In genomic region chr2:101905534-101906378, GRCm38 (mm10) we compare ENCODE assay signal across 8 mouse cellular contexts. TPM values are rescaled to one million over a fixed set of nuclear protein-coding genes. Genes with fewer than 3 reads are reported as not detected.
DNase-seq lines count a peak whose midpoint lies in the region; ATAC-seq lines count a peak whose summit lies in the region.

No protein-coding gene starts in this region.

- DNase-seq in 3134 (ENCODE audit: extremely low read depth, insufficient read length, low spot score): peak; percentile 24
- peak; percentile 77 for DNase-seq in adrenal gland, postnatal 25 days
- peak; percentile 33 to 56 for DNase-seq in heart, adult 9 months (ENCODE audit: low spot score in 2 of 2)
- DNase-seq in kidney, adult 9 months: peak; percentile 89
- peak; percentile 39 to 78 for DNase-seq in spleen, postnatal 10 days (ENCODE audit: low spot score in 2 of 2)

- WGBS in embryonic facial prominence, embryonic 13.5 days: 21% methylated on average over 21 of the region's 21 CpGs
- WGBS in limb, embryonic 13.5 days: 24% methylated on average over 21 of the region's 21 CpGs
- WGBS in midbrain, embryonic 16.5 days: 11% methylated on average over 21 of the region's 21 CpGs

- peak overlapping the region; percentile 57 for H3K4me2 ChIP-seq in embryonic facial prominence, embryonic 13.5 days
- H3K4me2 ChIP-seq in limb, embryonic 13.5 days (replicated peaks): peak overlapping the region; percentile 55
- H3K4me2 ChIP-seq in midbrain, embryonic 16.5 days (ENCODE audit: low read length): peak overlapping the region; percentile 44

- H3K27me3 ChIP-seq in embryonic facial prominence, embryonic 13.5 days: no peaks in the 10 kb centered on the region
- H3K27me3 ChIP-seq in limb, embryonic 13.5 days: no peaks in the 10 kb centered on the region
- no peaks in the 10 kb centered on the region for H3K27me3 ChIP-seq in midbrain, embryonic 16.5 days (ENCODE audit: control insufficient read depth, insufficient read depth, low read depth, low read length)

- no peaks in the 10 kb centered on the region for H3K9me3 ChIP-seq in embryonic facial prominence, embryonic 13.5 days
- H3K9me3 ChIP-seq in limb, embryonic 13.5 days: no peaks in the 10 kb centered on the region
- H3K9me3 ChIP-seq in midbrain, embryonic 16.5 days (replicated peaks; ENCODE audit: control insufficient read depth, low read length, poor library complexity, severe bottlenecking): no peaks in the 10 kb centered on the region

- H3K9ac ChIP-seq in embryonic facial prominence, embryonic 13.5 days: peak overlapping the region; percentile 63
- H3K9ac ChIP-seq in limb, embryonic 13.5 days: peak overlapping the region; percentile 40; the same call in 1 of the 2 replicates
- H3K9ac ChIP-seq in midbrain, embryonic 16.5 days (ENCODE audit: low read depth, low read length): peak overlapping the region; percentile 49

- ATAC-seq in embryonic facial prominence, embryonic 13.5 days (ENCODE audit: insufficient number of reproducible peaks, insufficient read depth, low FRiP score, low TSS enrichment, low read depth): peak; percentile 27; the same call in 1 of the 2 replicates
- peak; percentile 71 for ATAC-seq in limb, embryonic 13.5 days (ENCODE audit: low FRiP score, low read depth)
- ATAC-seq in midbrain, embryonic 16.5 days: peak; percentile 85

- 0 out of 2 replicates have a peak, but pooled peaks cover 11% of the 10 kb centered on the region for H3K4me1 ChIP-seq in embryonic facial prominence, embryonic 13.5 days
- H3K4me1 ChIP-seq in limb, embryonic 13.5 days: peaks cover 5% of the 10 kb centered on the region
- peaks cover 8% of the 10 kb centered on the region for H3K4me1 ChIP-seq in midbrain, embryonic 16.5 days (ENCODE audit: control insufficient read depth, insufficient read depth, low read length)

- peaks cover 18% of the 10 kb centered on the region for H3K36me3 ChIP-seq in embryonic facial prominence, embryonic 13.5 days
- H3K36me3 ChIP-seq in limb, embryonic 13.5 days: peaks cover 18% of the 10 kb centered on the region
- no peaks in the 10 kb centered on the region for H3K36me3 ChIP-seq in midbrain, embryonic 16.5 days (ENCODE audit: control insufficient read depth, insufficient read depth, low read length)

- no peak overlapping the region for H3K27ac ChIP-seq in embryonic facial prominence, embryonic 13.5 days
- H3K27ac ChIP-seq in limb, embryonic 13.5 days: no peak overlapping the region
- H3K27ac ChIP-seq in midbrain, embryonic 16.5 days (ENCODE audit: low read length): peak overlapping the region; percentile 43

- peak overlapping the region; percentile 27 for H3K4me3 ChIP-seq in embryonic facial prominence, embryonic 13.5 days
- H3K4me3 ChIP-seq in limb, embryonic 13.5 days: peak overlapping the region; percentile 13; the same call in 1 of the 2 replicates
- H3K4me3 ChIP-seq in midbrain, embryonic 16.5 days (ENCODE audit: low read depth, low read length): peak overlapping the region; percentile 3; the same call in 1 of the 2 replicates

RNA-seq across cellular contexts. Expression of gene Commd9, which starts 19.7 kb away (rescaled TPM):
- 45.3 and 49.6 TPM in 2 replicates for total RNA-seq in adrenal gland, postnatal 25 days (2021)
- polyA plus RNA-seq in embryonic facial prominence, embryonic 13.5 days (2015; fragmentation: Nextera tagmentation; extraction: Ambion mirVana): 67.7 and 69.1 TPM in 2 replicates
- polyA plus RNA-seq in limb, embryonic 13.5 days (2015; fragmentation: Nextera tagmentation; extraction: Ambion mirVana): 62.6 and 66.2 TPM in 2 replicates
- 105 and 119 TPM in 2 replicates for polyA plus RNA-seq in midbrain, embryonic 16.5 days (2015; fragmentation: Nextera tagmentation; extraction: Ambion mirVana)

RNA-seq across cellular contexts. Expression of gene Prr5l, which starts 22.9 kb away (rescaled TPM):
- 5.9 and 6.6 TPM in 2 replicates for total RNA-seq in adrenal gland, postnatal 25 days (2021)
- 25.7 and 34.1 TPM in 2 replicates for polyA plus RNA-seq in embryonic facial prominence, embryonic 13.5 days (2015; fragmentation: Nextera tagmentation; extraction: Ambion mirVana)
- 30.2 and 39.6 TPM in 2 replicates for polyA plus RNA-seq in limb, embryonic 13.5 days (2015; fragmentation: Nextera tagmentation; extraction: Ambion mirVana)
- 4.6 and 4.7 TPM in 2 replicates for polyA plus RNA-seq in midbrain, embryonic 16.5 days (2015; fragmentation: Nextera tagmentation; extraction: Ambion mirVana)

Comparison
In these comparisons a context has a peak if more than half of its experiments do, and no peak if none do; other contexts are left out.
1. DNase-seq: peak in every context shown above with its lines; median percentile 89 in kidney, adult 9 months; 77 in adrenal gland, postnatal 25 days; 58 in spleen, postnatal 10 days; 44 in heart, adult 9 months; 24 in 3134.
2. ATAC-seq: peak in every context shown above with its lines; median percentile 85 in midbrain, embryonic 16.5 days; 71 in limb, embryonic 13.5 days; 27 in embryonic facial prominence, embryonic 13.5 days.